Mouse (Mus musculus): Measurements from ENCODE around the gene Alas2.

Gene Alas2

GRCm38 (mm10) chrX:150547239-150547638, at the start of gene Alas2:
Gene Alas2 (plus strand): TSS chrX:150547375.
- no peak for DNase-seq

DNA sequence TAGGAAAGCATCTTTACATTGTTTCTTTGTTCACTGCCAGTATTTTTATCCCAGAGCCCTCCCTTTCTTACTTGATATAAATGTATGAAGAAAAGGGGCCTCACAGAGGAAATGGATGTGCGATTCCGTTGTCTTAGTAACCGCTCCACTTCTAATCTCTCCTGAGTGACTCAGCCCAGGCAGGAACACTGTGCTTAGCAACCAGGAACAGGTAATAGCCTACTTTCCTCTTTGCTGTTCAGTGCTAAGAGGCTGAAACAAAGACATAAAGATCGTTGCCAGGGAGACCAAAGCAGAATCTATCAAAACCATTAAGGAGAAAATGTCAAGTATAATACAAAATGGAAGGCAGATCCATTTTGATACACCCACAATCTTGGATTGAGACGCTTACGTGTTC, 38.5 kb upstream of the Alas2 start:
- DNase-seq: no peak

- no peak for DNase-seq
These were observed 36.5 kb upstream of the Alas2 start for GRCm38 (mm10) chrX:150510631-150511030.

DNA sequence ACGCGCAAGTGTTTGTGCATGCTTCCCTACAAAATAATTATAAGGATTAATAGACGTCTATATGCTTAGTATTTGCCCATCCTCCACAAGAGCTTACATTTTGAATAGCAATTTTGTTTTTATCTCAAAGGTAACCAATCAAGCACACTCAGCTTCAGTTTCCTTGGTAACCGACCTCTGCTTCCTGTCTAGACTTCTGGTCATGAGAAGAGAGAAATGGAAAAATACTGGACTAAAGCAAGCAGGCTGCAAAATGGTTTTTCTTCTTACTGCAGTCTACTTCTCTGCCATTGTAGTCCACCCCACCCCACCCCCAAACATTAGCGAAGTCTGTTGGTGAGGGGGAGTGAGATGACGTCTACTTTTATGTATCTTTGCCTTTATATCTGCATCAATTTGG, 35.9 kb upstream of the Alas2 start:
- DNase-seq: no peak

GRCm38 (mm10) chrX:150514127-150514526, 33.0 kb upstream of the Alas2 start:
- DNase-seq: no peak

GRCm38 (mm10) chrX:150516015-150516414, 31.2 kb upstream of the Alas2 start:
- DNase-seq: no peak

DNA sequence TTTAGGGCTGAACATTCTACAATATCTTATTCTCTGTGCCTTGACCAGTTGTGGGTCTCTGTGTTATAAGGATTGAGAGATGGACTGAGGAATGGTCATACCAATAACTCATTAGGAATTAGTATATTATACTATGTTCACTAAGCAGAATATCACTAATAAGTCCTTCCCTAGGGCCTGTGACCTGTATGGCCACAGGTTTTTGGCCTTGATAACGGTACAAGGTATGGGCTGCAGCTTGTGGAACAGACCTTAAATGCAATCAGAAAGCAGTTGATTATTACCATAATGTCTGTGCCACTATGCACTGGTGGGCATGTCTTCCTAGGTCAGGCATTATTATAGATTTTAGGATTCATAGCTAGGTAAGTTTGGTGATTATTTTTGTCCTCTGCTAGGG, 30.7 kb upstream of the Alas2 start:
- DNase-seq: no peak

- no peak for DNase-seq
These were observed 7.1 kb upstream of the Alas2 start for GRCm38 (mm10) chrX:150540111-150540510.

- DNase-seq: no peak
These were observed 5.5 kb upstream of the Alas2 start for GRCm38 (mm10) chrX:150541684-150542083.

- no peak for DNase-seq
These were observed 2.5 kb downstream of the Alas2 start for GRCm38 (mm10) chrX:150549639-150550038.

DNA sequence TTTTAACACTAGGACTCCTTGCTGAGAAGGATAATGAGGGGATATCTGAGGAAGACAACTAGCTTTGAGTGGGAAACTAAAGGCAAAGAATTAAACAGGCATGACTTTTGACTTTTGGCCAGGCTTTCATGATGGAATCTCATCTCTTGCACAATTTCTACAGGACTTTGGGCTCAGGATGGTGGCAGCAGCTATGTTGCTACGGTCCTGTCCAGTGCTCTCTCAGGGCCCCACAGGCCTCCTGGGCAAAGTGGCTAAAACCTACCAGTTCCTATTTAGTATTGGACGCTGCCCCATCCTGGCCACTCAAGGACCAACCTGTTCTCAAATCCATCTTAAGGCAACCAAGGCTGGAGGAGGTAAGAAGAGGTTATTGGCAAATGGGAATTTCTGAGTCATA, 4.8 kb downstream of the Alas2 start:
- DNase-seq: no peak

GRCm38 (mm10) chrX:150554032-150554431, 6.9 kb downstream of the Alas2 start:
- DNase-seq: no peak

GRCm38 (mm10) chrX:150564644-150565357, 17.6 kb downstream of the Alas2 start:
- DNase-seq: no peak

DNA sequence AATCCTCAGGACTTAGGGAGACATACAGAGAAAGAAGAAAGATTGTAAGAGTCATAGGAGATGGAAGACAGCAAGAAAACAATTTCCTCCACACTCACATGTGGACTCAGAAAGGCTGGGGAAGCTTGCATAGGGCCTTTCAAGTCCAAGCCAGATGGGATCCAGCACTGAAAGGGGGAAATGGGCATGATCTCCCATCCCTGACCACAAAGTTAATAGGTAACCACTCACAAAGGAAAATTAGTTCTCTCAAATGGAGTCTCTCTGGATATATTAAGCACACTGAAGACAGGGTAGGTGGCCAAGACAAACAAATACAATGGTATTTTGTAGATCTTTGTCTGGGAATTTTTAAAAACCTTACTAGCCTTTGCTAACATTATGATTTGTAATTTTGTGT, 34.7 kb downstream of the Alas2 start:
- DNase-seq: no peak

DNA sequence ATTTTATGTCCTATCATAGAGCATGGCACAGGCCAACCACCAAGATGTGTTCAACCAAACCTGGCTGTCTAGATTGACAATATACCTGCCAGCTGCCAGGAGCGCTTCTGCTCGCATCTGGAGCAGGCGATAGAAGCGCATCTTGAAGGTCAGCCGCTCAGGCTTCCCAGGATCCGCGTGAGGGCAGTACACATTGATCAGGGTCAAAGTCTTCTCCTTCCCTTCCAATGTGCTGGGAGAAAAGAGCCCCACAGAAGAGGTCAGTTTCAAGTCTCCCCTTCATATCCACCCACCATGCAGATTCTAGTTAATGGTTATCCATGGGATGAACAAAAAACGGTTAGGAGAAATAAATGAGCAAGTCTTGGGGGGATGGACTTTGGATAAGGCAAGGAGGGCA, 37.9 kb downstream of the Alas2 start:
- no peak for DNase-seq

DNA sequence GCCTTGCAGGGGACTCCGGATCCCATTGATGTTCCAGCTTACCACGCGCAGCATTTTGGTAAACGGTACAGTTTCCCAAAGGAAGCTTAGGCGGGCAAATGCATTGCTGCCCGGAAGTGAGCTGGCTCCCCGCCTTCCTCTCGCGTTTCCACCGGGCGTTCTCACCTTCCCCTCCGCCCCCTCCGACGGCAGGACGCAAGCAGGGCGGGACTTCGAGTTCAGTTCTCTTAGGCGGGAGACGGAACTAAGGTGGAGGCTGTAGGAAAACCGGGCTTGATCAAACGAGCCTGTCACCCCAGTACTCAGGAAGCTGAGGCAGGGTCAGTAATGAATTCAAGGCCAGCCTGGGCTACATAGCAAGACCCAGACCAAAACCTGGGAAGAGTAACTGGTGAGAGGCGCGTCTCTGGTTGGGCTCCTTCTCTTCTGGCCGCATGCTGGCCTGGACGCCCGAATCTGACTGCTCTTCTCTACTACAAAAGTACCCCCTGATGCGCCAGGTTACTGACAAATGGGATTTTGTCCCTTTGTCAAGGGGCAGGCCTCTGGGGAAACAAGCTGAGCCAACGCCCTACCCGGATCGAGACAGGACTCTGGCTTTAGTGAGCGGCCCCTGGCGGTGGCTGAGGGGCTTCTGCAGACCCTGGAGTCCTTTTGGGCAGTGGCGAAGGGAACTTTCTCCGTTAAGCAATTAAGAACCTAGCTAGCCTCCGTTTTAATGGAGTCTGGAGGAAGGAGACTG, 41.0 kb downstream of the Alas2 start, which contains the start of gene Pfkfb1:
Pfkfb1 (plus strand) TSS at position 207 of the 742 bp plus-strand sequence.
- peak; percentile 63 to 65 for DNase-seq

- DNase-seq: no peak
These were observed 42.5 kb downstream of the Alas2 start, which contains the start of gene Apex2 for GRCm38 (mm10) chrX:150589696-150590095. Gene Apex2 (minus strand): TSS chrX:150589868.

DNA sequence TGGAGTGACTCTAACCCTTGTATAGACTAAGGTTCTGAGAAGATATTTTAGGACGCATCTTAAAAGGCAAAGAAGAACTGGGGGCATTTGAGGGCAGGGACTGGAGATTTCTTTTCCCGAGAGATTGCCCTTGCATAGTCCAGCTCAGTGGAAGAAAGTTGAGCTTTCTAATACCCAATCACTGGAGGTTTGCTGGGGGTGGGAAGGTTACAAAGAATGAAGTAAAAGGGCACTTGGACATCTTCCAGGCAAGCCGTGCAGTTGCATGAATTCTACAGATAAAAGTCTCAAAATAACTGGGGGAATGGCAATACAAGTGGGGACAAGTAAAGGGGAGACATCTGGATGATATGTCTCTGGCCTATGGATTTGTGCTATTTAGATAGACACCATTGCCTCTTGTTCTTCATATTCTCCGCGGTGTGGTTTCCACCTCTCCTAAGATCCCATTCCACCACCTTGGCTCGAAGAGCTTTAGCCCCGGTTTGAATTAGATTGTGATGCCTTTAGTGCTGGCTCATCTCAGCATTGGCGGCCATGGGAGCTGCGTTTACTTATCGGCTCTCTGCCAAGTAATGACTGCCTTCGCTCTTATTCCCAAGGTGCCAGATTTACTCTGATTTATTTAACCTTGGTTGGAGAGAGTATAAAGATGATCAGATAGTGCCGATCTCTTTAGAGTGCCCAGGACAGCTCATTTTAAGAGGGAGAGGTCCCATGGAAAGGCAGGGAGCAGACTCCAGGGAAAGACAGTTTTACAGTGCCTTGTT, 46.3 kb downstream of the Alas2 start:
- no peak for DNase-seq

DNA sequence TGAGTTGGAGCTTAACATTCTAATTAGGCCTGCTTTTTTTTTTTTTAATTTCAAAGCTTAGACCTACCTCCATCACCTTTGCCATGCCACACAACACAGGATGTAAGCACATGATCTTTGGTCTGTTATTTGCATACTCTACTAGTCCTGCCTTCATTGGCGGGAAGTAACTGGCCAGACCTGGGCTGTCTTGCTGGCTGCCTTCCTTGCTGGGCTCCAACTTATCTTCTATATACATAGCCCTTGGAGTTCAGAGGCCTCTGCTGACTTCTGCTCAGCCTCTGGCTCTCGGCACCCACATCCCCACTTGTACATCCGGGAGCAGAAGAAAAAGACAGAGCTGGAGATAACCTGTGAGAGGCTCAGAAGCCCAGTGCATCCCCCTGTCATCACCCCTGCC, 47.0 kb downstream of the Alas2 start:
- DNase-seq: no peak

DNA sequence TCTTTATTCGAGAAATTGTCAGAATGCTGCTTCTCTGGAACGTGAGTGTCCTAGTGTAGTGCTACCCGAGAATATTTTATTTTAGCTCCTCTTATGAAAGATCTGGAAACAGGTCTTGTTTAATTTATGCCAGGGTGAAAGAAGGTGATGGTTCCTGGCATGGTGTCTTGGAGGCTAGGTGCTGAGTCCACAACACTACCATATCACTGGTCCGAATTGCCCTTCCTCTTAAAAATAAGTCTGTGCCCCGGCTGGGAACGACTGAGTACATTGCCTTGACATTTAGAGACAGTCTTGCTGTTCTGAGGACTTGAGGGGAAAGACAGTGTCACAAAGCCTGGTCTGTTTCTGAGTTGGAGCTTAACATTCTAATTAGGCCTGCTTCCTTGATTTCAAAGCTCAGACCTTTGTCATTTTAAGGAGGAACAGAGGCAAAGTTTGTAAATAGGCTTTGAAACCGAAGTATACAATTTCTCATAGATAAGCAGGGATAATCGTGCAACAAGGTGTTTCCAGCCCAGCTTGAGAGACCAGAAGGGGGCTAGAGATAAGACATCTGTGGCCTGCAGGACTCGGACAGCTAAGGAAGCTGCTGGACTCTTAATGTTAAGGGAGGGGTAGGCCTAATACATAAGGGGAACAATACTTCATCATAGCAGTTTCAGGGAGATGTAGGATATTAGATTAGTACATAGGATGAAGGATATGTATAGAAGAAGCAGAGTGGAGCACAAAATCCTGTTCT, 48.0 kb downstream of the Alas2 start:
- DNase-seq: no peak

DNA sequence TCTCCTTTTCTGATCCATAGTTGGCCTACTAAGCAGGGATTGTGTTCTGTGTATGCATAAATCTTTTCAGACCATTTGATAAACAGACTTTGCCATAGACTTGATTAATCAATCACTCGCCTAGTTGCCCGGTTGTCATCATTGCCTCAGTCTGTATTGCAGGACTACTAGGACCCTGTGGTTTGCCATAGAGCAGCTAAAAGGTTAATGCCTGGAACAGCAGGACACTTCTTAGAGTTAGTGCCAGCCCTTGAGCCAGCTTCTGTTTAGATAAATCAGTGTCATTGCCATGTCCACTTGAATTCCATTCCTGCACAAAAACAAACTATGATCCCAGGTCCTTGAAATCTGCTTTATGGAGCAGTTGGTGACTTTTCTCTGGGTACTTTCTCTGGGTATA, 51.7 kb downstream of the Alas2 start:
- DNase-seq: no peak

All from spleen, adult 18-20 months (tissue).